Mouse (Mus musculus): Measurements from ENCODE around the gene Fgd3. TPM values are rescaled to one million over a fixed set of nuclear protein-coding genes. Genes with fewer than 3 reads are reported as not detected.

Fgd3 gene
- polyA plus RNA-seq, 1 experiment from 2014 or later, result 0.74 TPM

GRCm38 (mm10) chr13:49298514-49299381, 21.4 kb downstream of the Fgd3 start:
- no peak for ATAC-seq (ENCODE audit: low FRiP score)
- WGBS, result 89% methylated on average over 14 of the region's 14 CpGs

GRCm38 (mm10) chr13:49296270-49296669, 23.8 kb downstream of the Fgd3 start:
- no peak overlapping the region for H3K4me2 ChIP-seq
- no peak overlapping the region for H3K27ac ChIP-seq (ENCODE audit: low read depth, low read length)
- no peaks in the 10 kb centered on the region for H3K9me3 ChIP-seq (ENCODE audit: control insufficient read depth, low read length)
- H3K36me3 ChIP-seq (ENCODE audit: control insufficient read depth, insufficient read depth, low read length), result no peaks in the 10 kb centered on the region
- no peaks in the 10 kb centered on the region for H3K4me1 ChIP-seq (ENCODE audit: control insufficient read depth, insufficient read depth, low read length)
- H3K9ac ChIP-seq (ENCODE audit: low read length), result no peak overlapping the region
- no peaks in the 10 kb centered on the region for H3K27me3 ChIP-seq (ENCODE audit: control insufficient read depth, insufficient read depth, low read length)
- DNase-seq (ENCODE audit: low spot score, missing footprints) (no peak), ATAC-seq (ENCODE audit: low FRiP score) (no peak)
- 82% methylated on average over 7 of the region's 7 CpGs for WGBS
- no peak overlapping the region for H3K4me3 ChIP-seq (ENCODE audit: low read depth, low read length)

More at GRCm38 (mm10) chr13:49298514-49299381, 21.4 kb downstream of the Fgd3 start:
- no peak overlapping the region for H3K4me3 ChIP-seq (ENCODE audit: low read depth, low read length)
- DNase-seq (ENCODE audit: low spot score, missing footprints), result no peak
- no peak overlapping the region for H3K27ac ChIP-seq (ENCODE audit: low read depth, low read length)
- H3K27me3 ChIP-seq (ENCODE audit: control insufficient read depth, insufficient read depth, low read length), result no peaks in the 10 kb centered on the region
- no peaks in the 10 kb centered on the region for H3K4me1 ChIP-seq (ENCODE audit: control insufficient read depth, insufficient read depth, low read length)
- H3K4me2 ChIP-seq, result no peak overlapping the region
- H3K9me3 ChIP-seq (ENCODE audit: control insufficient read depth, low read length), result no peaks in the 10 kb centered on the region
- H3K36me3 ChIP-seq (ENCODE audit: control insufficient read depth, insufficient read depth, low read length), result no peaks in the 10 kb centered on the region
- H3K9ac ChIP-seq (ENCODE audit: low read length), result no peak overlapping the region

GRCm38 (mm10) chr13:49294108-49294507, 26.0 kb downstream of the Fgd3 start:
- Histone ChIP-seq H3K9me3 (ENCODE audit: control insufficient read depth, low read length) (no peaks in the 10 kb centered on the region), H3K27ac (ENCODE audit: low read depth, low read length) (no peak overlapping the region), H3K4me3 (ENCODE audit: low read depth, low read length) (no peak overlapping the region), H3K9ac (ENCODE audit: low read length) (no peak overlapping the region), H3K36me3 (ENCODE audit: control insufficient read depth, insufficient read depth, low read length) (no peaks in the 10 kb centered on the region), H3K4me2 (no peak overlapping the region), H3K4me1 (ENCODE audit: control insufficient read depth, insufficient read depth, low read length) (no peaks in the 10 kb centered on the region), H3K27me3 (ENCODE audit: control insufficient read depth, insufficient read depth, low read length) (no peaks in the 10 kb centered on the region)
- DNase-seq (ENCODE audit: low spot score, missing footprints) (no peak), ATAC-seq (ENCODE audit: low FRiP score) (no peak)
- WGBS, result 89% methylated on average over 9 of the region's 9 CpGs

- no peaks in the 10 kb centered on the region for H3K9me3 ChIP-seq (ENCODE audit: control insufficient read depth, low read length)
- no peaks in the 10 kb centered on the region for H3K27me3 ChIP-seq (ENCODE audit: control insufficient read depth, insufficient read depth, low read length)
- ATAC-seq (ENCODE audit: low FRiP score), result no peak
- DNase-seq (ENCODE audit: low spot score, missing footprints), result no peak
- no peaks in the 10 kb centered on the region for H3K4me1 ChIP-seq (ENCODE audit: control insufficient read depth, insufficient read depth, low read length)
- no peak overlapping the region for H3K9ac ChIP-seq (ENCODE audit: low read length)
- H3K27ac ChIP-seq (ENCODE audit: low read depth, low read length), result no peak overlapping the region
- no peak overlapping the region for H3K4me2 ChIP-seq
- 92% methylated on average over 6 of the region's 6 CpGs for WGBS
- no peak overlapping the region for H3K4me3 ChIP-seq (ENCODE audit: low read depth, low read length)
- H3K36me3 ChIP-seq (ENCODE audit: control insufficient read depth, insufficient read depth, low read length), result no peaks in the 10 kb centered on the region
Observed at GRCm38 (mm10) chr13:49291949-49292348, 28.2 kb downstream of the Fgd3 start.

GRCm38 (mm10) chr13:49291398-49291797, 28.7 kb downstream of the Fgd3 start:
- DNase-seq (ENCODE audit: low spot score, missing footprints) (no peak), ATAC-seq (ENCODE audit: low FRiP score) (no peak)
- Histone ChIP-seq H3K36me3 (ENCODE audit: control insufficient read depth, insufficient read depth, low read length) (no peaks in the 10 kb centered on the region), H3K4me3 (ENCODE audit: low read depth, low read length) (no peak overlapping the region), H3K4me1 (ENCODE audit: control insufficient read depth, insufficient read depth, low read length) (no peaks in the 10 kb centered on the region), H3K27ac (ENCODE audit: low read depth, low read length) (no peak overlapping the region), H3K4me2 (no peak overlapping the region), H3K9me3 (ENCODE audit: control insufficient read depth, low read length) (no peaks in the 10 kb centered on the region), H3K27me3 (ENCODE audit: control insufficient read depth, insufficient read depth, low read length) (no peaks in the 10 kb centered on the region), H3K9ac (ENCODE audit: low read length) (no peak overlapping the region)
- 63% methylated on average over 1 of the region's 1 CpGs for WGBS

- DNase-seq (ENCODE audit: low spot score, missing footprints) (no peak), ATAC-seq (ENCODE audit: low FRiP score) (no peak)
- Histone ChIP-seq H3K27ac (ENCODE audit: low read depth, low read length) (no peak overlapping the region), H3K4me1 (ENCODE audit: control insufficient read depth, insufficient read depth, low read length) (no peaks in the 10 kb centered on the region), H3K27me3 (ENCODE audit: control insufficient read depth, insufficient read depth, low read length) (no peaks in the 10 kb centered on the region), H3K36me3 (ENCODE audit: control insufficient read depth, insufficient read depth, low read length) (no peaks in the 10 kb centered on the region), H3K4me2 (no peak overlapping the region), H3K9me3 (ENCODE audit: control insufficient read depth, low read length) (no peaks in the 10 kb centered on the region), H3K9ac (ENCODE audit: low read length) (no peak overlapping the region), H3K4me3 (ENCODE audit: low read depth, low read length) (no peak overlapping the region)
- WGBS, result 89% methylated on average over 6 of the region's 6 CpGs
Observed at GRCm38 (mm10) chr13:49287224-49287623, 32.9 kb downstream of the Fgd3 start.

GRCm38 (mm10) chr13:49286750-49287149, 33.4 kb downstream of the Fgd3 start:
- Histone ChIP-seq H3K4me3 (ENCODE audit: low read depth, low read length) (no peak overlapping the region), H3K4me1 (ENCODE audit: control insufficient read depth, insufficient read depth, low read length) (no peaks in the 10 kb centered on the region), H3K27me3 (ENCODE audit: control insufficient read depth, insufficient read depth, low read length) (no peaks in the 10 kb centered on the region), H3K4me2 (no peak overlapping the region), H3K9ac (ENCODE audit: low read length) (no peak overlapping the region), H3K27ac (ENCODE audit: low read depth, low read length) (no peak overlapping the region), H3K36me3 (ENCODE audit: control insufficient read depth, insufficient read depth, low read length) (no peaks in the 10 kb centered on the region), H3K9me3 (ENCODE audit: control insufficient read depth, low read length) (no peaks in the 10 kb centered on the region)
- ATAC-seq (ENCODE audit: low FRiP score) (no peak), DNase-seq (ENCODE audit: low spot score, missing footprints) (no peak)
- 83% methylated on average over 3 of the region's 3 CpGs for WGBS

- no peaks in the 10 kb centered on the region for H3K36me3 ChIP-seq (ENCODE audit: control insufficient read depth, insufficient read depth, low read length)
- no peak for DNase-seq (ENCODE audit: low spot score, missing footprints)
- H3K4me1 ChIP-seq (ENCODE audit: control insufficient read depth, insufficient read depth, low read length), result no peaks in the 10 kb centered on the region
- no peak overlapping the region for H3K27ac ChIP-seq (ENCODE audit: low read depth, low read length)
- no peak overlapping the region for H3K9ac ChIP-seq (ENCODE audit: low read length)
- no peaks in the 10 kb centered on the region for H3K9me3 ChIP-seq (ENCODE audit: control insufficient read depth, low read length)
- H3K4me3 ChIP-seq (ENCODE audit: low read depth, low read length), result no peak overlapping the region
- 81% methylated on average over 9 of the region's 9 CpGs for WGBS
- no peak overlapping the region for H3K4me2 ChIP-seq
- no peaks in the 10 kb centered on the region for H3K27me3 ChIP-seq (ENCODE audit: control insufficient read depth, insufficient read depth, low read length)
- ATAC-seq (ENCODE audit: low FRiP score), result no peak
Observed at GRCm38 (mm10) chr13:49283686-49284085, 36.4 kb downstream of the Fgd3 start.

- Histone ChIP-seq H3K9ac (ENCODE audit: low read length) (no peak overlapping the region), H3K9me3 (ENCODE audit: control insufficient read depth, low read length) (no peaks in the 10 kb centered on the region), H3K27me3 (ENCODE audit: control insufficient read depth, insufficient read depth, low read length) (no peaks in the 10 kb centered on the region), H3K4me2 (no peak overlapping the region), H3K4me3 (ENCODE audit: low read depth, low read length) (no peak overlapping the region), H3K36me3 (ENCODE audit: control insufficient read depth, insufficient read depth, low read length) (no peaks in the 10 kb centered on the region), H3K27ac (ENCODE audit: low read depth, low read length) (no peak overlapping the region), H3K4me1 (ENCODE audit: control insufficient read depth, insufficient read depth, low read length) (no peaks in the 10 kb centered on the region)
- DNase-seq (ENCODE audit: low spot score, missing footprints) (no peak), ATAC-seq (ENCODE audit: low FRiP score) (no peak)
- 65% methylated on average over 2 of the region's 2 CpGs for WGBS
Observed at GRCm38 (mm10) chr13:49282168-49282567, 37.9 kb downstream of the Fgd3 start.
